Mouse (Mus musculus) limb, embryonic 10.5 days (tissue): ENCODE results near the gene Sipa1l3. TPM values are rescaled to one million over a fixed set of nuclear protein-coding genes. Genes with fewer than 3 reads are reported as not detected.

Experiments
- DNase-seq: peaks from one replicate; pipeline ENCODE4 v3.0.0-alpha.2; 2017; ENCODE audit warnings: low spot score
- H3K27ac ChIP-seq: fragments of 300-500 bp; sonication (generic); 2 replicates; pipeline ENCODE4 v1.5.1; 2016; ENCODE audit warnings: mild to moderate bottlenecking
- H3K27me3 ChIP-seq: fragments of 300-500 bp; sonication (generic); 2 replicates; pipeline ENCODE4 v1.6.1; 2016; ENCODE audit warnings: low read depth, mild to moderate bottlenecking; ENCODE audit not compliant: poor library complexity, severe bottlenecking
- H3K36me3 ChIP-seq: fragments of 300-500 bp; sonication (generic); 2 replicates; pipeline ENCODE4 v1.6.1; 2016; ENCODE audit warnings: mild to moderate bottlenecking, moderate library complexity
- H3K4me1 ChIP-seq: fragments of 300-500 bp; sonication (generic); 2 replicates; pipeline ENCODE4 v1.6.1; 2016
- H3K4me3 ChIP-seq: fragments of 300-500 bp; sonication (generic); 2 replicates; pipeline ENCODE4 v1.5.1; 2016; ENCODE audit warnings: mild to moderate bottlenecking, moderate library complexity
- H3K9me3 ChIP-seq: fragments of 300-500 bp; sonication (generic); replicated peaks from 2 replicates; pipeline ENCODE4 v1.6.1; 2016; ENCODE audit warnings: mild to moderate bottlenecking
- WGBS: fragments of 180-500 bp; shearing (Covaris S2); methylation state at CpG from one replicate; pipeline ENCODE4 v1.1.7; 2016; 5-methylcytosine and 5-hydroxymethylcytosine counted together
- polyA plus RNA-seq: library from polyadenylated mRNA; unstranded; fragments of >200 nt; fragmentation: Nextera tagmentation; extraction: Ambion mirVana; gene quantifications from 2 replicates; pipeline ENCODE4 v1.2.1, GENCODE M21; 2016

Gene Sipa1l3
- polyA plus RNA-seq, 1 experiment from 2014 or later = 12.6 TPM

GRCm38 (mm10) chr7:29391761-29392512, 126.5 kb downstream of the Sipa1l3 start:
- no peak for DNase-seq
- H3K4me1 ChIP-seq = 0 out of 2 replicates have a peak, but pooled peaks cover 4% of the 10 kb centered on the region
- no peaks in the 10 kb centered on the region for H3K27me3 ChIP-seq
- H3K36me3 ChIP-seq = peaks cover 47% of the 10 kb centered on the region
- no peak overlapping the region for H3K4me3 ChIP-seq
- H3K9me3 ChIP-seq = no peaks in the 10 kb centered on the region
- H3K27ac ChIP-seq = 0 out of 2 replicates have a peak overlapping the region, but pooled peaks have one; percentile 14
- WGBS = 85% methylated on average over 25 of the region's 25 CpGs

GRCm38 (mm10) chr7:29391112-29391760, 127.2 kb downstream of the Sipa1l3 start:
- peaks cover 47% of the 10 kb centered on the region for H3K36me3 ChIP-seq
- 93% methylated on average over 15 of the region's 15 CpGs for WGBS
- no peaks in the 10 kb centered on the region for H3K9me3 ChIP-seq
- no peak overlapping the region for H3K4me3 ChIP-seq
- 0 out of 2 replicates have a peak, but pooled peaks cover 4% of the 10 kb centered on the region for H3K4me1 ChIP-seq
- H3K27me3 ChIP-seq = no peaks in the 10 kb centered on the region
- DNase-seq = no peak
- no peak overlapping the region for H3K27ac ChIP-seq

- no peak overlapping the region for H3K27ac ChIP-seq
Measured at GRCm38 (mm10) chr7:29390234-29390633, 128.2 kb downstream of the Sipa1l3 start.

GRCm38 (mm10) chr7:29387524-29388068, 130.8 kb downstream of the Sipa1l3 start:
- Histone ChIP-seq H3K4me3 (no peak overlapping the region), H3K27ac (no peak overlapping the region), H3K4me1 (0 out of 2 replicates have a peak, but pooled peaks cover 10% of the 10 kb centered on the region), H3K27me3 (no peaks in the 10 kb centered on the region), H3K9me3 (no peaks in the 10 kb centered on the region), H3K36me3 (peaks cover 41% of the 10 kb centered on the region)
- DNase-seq = no peak
- 88% methylated on average over 17 of the region's 17 CpGs for WGBS

More at GRCm38 (mm10) chr7:29390234-29390633, 128.2 kb downstream of the Sipa1l3 start:
- no peak for DNase-seq
- H3K36me3 ChIP-seq = peaks cover 46% of the 10 kb centered on the region
- H3K4me1 ChIP-seq = 0 out of 2 replicates have a peak, but pooled peaks cover 4% of the 10 kb centered on the region
- 92% methylated on average over 10 of the region's 10 CpGs for WGBS
- H3K4me3 ChIP-seq = no peak overlapping the region
- H3K9me3 ChIP-seq = no peaks in the 10 kb centered on the region
- no peaks in the 10 kb centered on the region for H3K27me3 ChIP-seq

- H3K36me3 ChIP-seq = peaks cover 53% of the 10 kb centered on the region
- 0 out of 2 replicates have a peak, but pooled peaks cover 6% of the 10 kb centered on the region for H3K4me1 ChIP-seq
- H3K27ac ChIP-seq = no peak overlapping the region
- no peaks in the 10 kb centered on the region for H3K9me3 ChIP-seq
- H3K27me3 ChIP-seq = no peaks in the 10 kb centered on the region
- 95% methylated on average over 13 of the region's 13 CpGs for WGBS
- no peak overlapping the region for H3K4me3 ChIP-seq
- no peak for DNase-seq
Measured at GRCm38 (mm10) chr7:29386349-29386748, 132.1 kb downstream of the Sipa1l3 start.

GRCm38 (mm10) chr7:29385791-29386190, 132.7 kb downstream of the Sipa1l3 start:
- Histone ChIP-seq H3K4me1 (0 out of 2 replicates have a peak, but pooled peaks cover 6% of the 10 kb centered on the region), H3K36me3 (peaks cover 59% of the 10 kb centered on the region), H3K27me3 (no peaks in the 10 kb centered on the region), H3K4me3 (no peak overlapping the region), H3K27ac (no peak overlapping the region), H3K9me3 (no peaks in the 10 kb centered on the region)
- 93% methylated on average over 10 of the region's 10 CpGs for WGBS
- no peak for DNase-seq

- no peak overlapping the region for H3K4me3 ChIP-seq
- WGBS = 28% methylated on average over 10 of the region's 10 CpGs
- DNase-seq = peak; percentile 95
- peak overlapping the region; percentile 32 for H3K27ac ChIP-seq
- H3K36me3 ChIP-seq = peaks cover 74% of the 10 kb centered on the region
- 0 out of 2 replicates have a peak, but pooled peaks cover 6% of the 10 kb centered on the region for H3K4me1 ChIP-seq
- no peaks in the 10 kb centered on the region for H3K27me3 ChIP-seq
- no peaks in the 10 kb centered on the region for H3K9me3 ChIP-seq
Measured at GRCm38 (mm10) chr7:29383255-29383654, 135.2 kb downstream of the Sipa1l3 start.

- no peak for DNase-seq
- Histone ChIP-seq H3K27me3 (no peaks in the 10 kb centered on the region), H3K36me3 (peaks cover 75% of the 10 kb centered on the region), H3K4me1 (0 out of 2 replicates have a peak, but pooled peaks cover 6% of the 10 kb centered on the region), H3K9me3 (no peaks in the 10 kb centered on the region), H3K4me3 (no peak overlapping the region), H3K27ac (no peak overlapping the region)
- WGBS = 90% methylated on average over 7 of the region's 7 CpGs
Measured at GRCm38 (mm10) chr7:29381466-29382040, 136.9 kb downstream of the Sipa1l3 start.

GRCm38 (mm10) chr7:29374054-29374453, 144.4 kb downstream of the Sipa1l3 start:
- H3K4me3 ChIP-seq = no peak overlapping the region
- H3K27me3 ChIP-seq = no peaks in the 10 kb centered on the region
- DNase-seq = no peak
- H3K36me3 ChIP-seq = peaks cover 51% of the 10 kb centered on the region
- H3K9me3 ChIP-seq = no peaks in the 10 kb centered on the region
- H3K27ac ChIP-seq = no peak overlapping the region
- peaks cover 4% of the 10 kb centered on the region; the same call in 1 of the 2 replicates for H3K4me1 ChIP-seq
- 83% methylated on average over 6 of the region's 6 CpGs for WGBS

GRCm38 (mm10) chr7:29372123-29372522, 146.3 kb downstream of the Sipa1l3 start:
- H3K36me3 ChIP-seq = peaks cover 35% of the 10 kb centered on the region
- WGBS = 92% methylated on average over 5 of the region's 5 CpGs
- peaks cover 10% of the 10 kb centered on the region for H3K4me1 ChIP-seq
- H3K4me3 ChIP-seq = no peak overlapping the region
- H3K27me3 ChIP-seq = no peaks in the 10 kb centered on the region
- H3K27ac ChIP-seq = no peak overlapping the region
- no peaks in the 10 kb centered on the region for H3K9me3 ChIP-seq
- no peak for DNase-seq

- Histone ChIP-seq H3K9me3 (no peaks in the 10 kb centered on the region), H3K27ac (no peak overlapping the region), H3K36me3 (peaks cover 32% of the 10 kb centered on the region), H3K4me3 (no peak overlapping the region), H3K27me3 (no peaks in the 10 kb centered on the region), H3K4me1 (peaks cover 10% of the 10 kb centered on the region)
- DNase-seq = no peak
- 82% methylated on average over 6 of the region's 6 CpGs for WGBS
Measured at GRCm38 (mm10) chr7:29370031-29370430, 148.4 kb downstream of the Sipa1l3 start.

- Histone ChIP-seq H3K9me3 (no peaks in the 10 kb centered on the region), H3K36me3 (peaks cover 35% of the 10 kb centered on the region), H3K27me3 (no peaks in the 10 kb centered on the region), H3K4me1 (peaks cover 6% of the 10 kb centered on the region; the same call in 1 of the 2 replicates), H3K27ac (no peak overlapping the region), H3K4me3 (no peak overlapping the region)
- WGBS = 48% methylated on average over 5 of the region's 5 CpGs
- DNase-seq = no peak
Measured at GRCm38 (mm10) chr7:29368004-29368320, 150.5 kb downstream of the Sipa1l3 start.
